Mouse (Mus musculus): ENCODE measurements around the gene Asap3. TPM values are rescaled to one million over a fixed set of nuclear protein-coding genes. Genes with fewer than 3 reads are reported as not detected.

Gene Asap3
- polyA plus RNA-seq, 1 experiment from 2014 or later, result 8.1 TPM

GRCm38 (mm10) chr4:136246568-136246969, 40.4 kb downstream of the Asap3 start:
- 4% methylated on average over 12 of the region's 12 CpGs for WGBS
- Histone ChIP-seq H3K27ac (no peak overlapping the region), H3K4me1 (peaks cover 42% of the 10 kb centered on the region), H3K27me3 (peaks cover 56% of the 10 kb centered on the region), H3K9ac (no peak overlapping the region), H3K36me3 (no peaks in the 10 kb centered on the region), H3K4me2 (peak overlapping the region; percentile 92), H3K9me3 (no peaks in the 10 kb centered on the region), H3K4me3 (peak overlapping the region; percentile 49; the same call in 1 of the 2 replicates)
- no peak for ATAC-seq (ENCODE audit: borderline replicate concordance, extremely low read depth, low FRiP score, low TSS enrichment)

- H3K4me2 ChIP-seq, result peak overlapping the region; percentile 92
- peak overlapping the region; percentile 1; the same call in 1 of the 2 replicates for H3K27ac ChIP-seq
- peak overlapping the region; percentile 49 for H3K4me3 ChIP-seq
- no peaks in the 10 kb centered on the region for H3K36me3 ChIP-seq
- H3K27me3 ChIP-seq, result peaks cover 61% of the 10 kb centered on the region
- WGBS, result 2% methylated on average over 14 of the region's 14 CpGs
- no peaks in the 10 kb centered on the region for H3K9me3 ChIP-seq
- ATAC-seq (ENCODE audit: borderline replicate concordance, extremely low read depth, low FRiP score, low TSS enrichment), result no peak
- peaks cover 42% of the 10 kb centered on the region for H3K4me1 ChIP-seq
- H3K9ac ChIP-seq, result no peak overlapping the region
These were observed 41.2 kb downstream of the Asap3 start for GRCm38 (mm10) chr4:136247386-136247728.

GRCm38 (mm10) chr4:136247729-136248463, 41.7 kb downstream of the Asap3 start, which contains the start of gene Tcea3:
Gene Tcea3 (plus strand): TSS chr4:136247729.
- peak within 1 kb of the TSS; percentile 49 for H3K4me3 ChIP-seq
- peak within 1 kb of the TSS; percentile 34 for H3K9ac ChIP-seq
- H3K36me3 ChIP-seq, result no peaks in the 10 kb centered on the region
- H3K4me2 ChIP-seq, result peak within 1 kb of the TSS; percentile 92
- H3K27ac ChIP-seq, result peak within 1 kb of the TSS; percentile 37
- WGBS, result under 1% methylated on average over 46 of the region's 46 CpGs
- peaks cover 42% of the 10 kb centered on the region for H3K4me1 ChIP-seq
- peaks cover 63% of the 10 kb centered on the region for H3K27me3 ChIP-seq
- ATAC-seq (ENCODE audit: borderline replicate concordance, extremely low read depth, low FRiP score, low TSS enrichment), result peak; percentile 43
- no peaks in the 10 kb centered on the region for H3K9me3 ChIP-seq

- Histone ChIP-seq H3K27me3 (peaks cover 63% of the 10 kb centered on the region), H3K9me3 (no peaks in the 10 kb centered on the region), H3K36me3 (no peaks in the 10 kb centered on the region), H3K4me3 (peak overlapping the region; percentile 49), H3K9ac (peak overlapping the region; percentile 34), H3K4me1 (peaks cover 42% of the 10 kb centered on the region), H3K4me2 (peak overlapping the region; percentile 92), H3K27ac (peak overlapping the region; percentile 37)
- ATAC-seq (ENCODE audit: borderline replicate concordance, extremely low read depth, low FRiP score, low TSS enrichment), result no peak
- 2% methylated on average over 37 of the region's 37 CpGs for whole genome bisulfite sequencing
These were observed 42.5 kb downstream of the Asap3 start for GRCm38 (mm10) chr4:136248464-136249331.

GRCm38 (mm10) chr4:136249332-136249647, 43.1 kb downstream of the Asap3 start:
- peaks cover 63% of the 10 kb centered on the region for H3K27me3 ChIP-seq
- H3K9me3 ChIP-seq, result no peaks in the 10 kb centered on the region
- H3K4me2 ChIP-seq, result peak overlapping the region; percentile 92
- WGBS, result 9% methylated on average over 11 of the region's 11 CpGs
- H3K4me1 ChIP-seq, result peaks cover 42% of the 10 kb centered on the region
- peak overlapping the region; percentile 49 for H3K4me3 ChIP-seq
- H3K27ac ChIP-seq, result peak overlapping the region; percentile 12; the same call in 1 of the 2 replicates
- H3K36me3 ChIP-seq, result no peaks in the 10 kb centered on the region
- no peak for ATAC-seq (ENCODE audit: borderline replicate concordance, extremely low read depth, low FRiP score, low TSS enrichment)
- H3K9ac ChIP-seq, result no peak overlapping the region

GRCm38 (mm10) chr4:136249780-136250179, 43.6 kb downstream of the Asap3 start:
- WGBS, result 19% methylated on average over 9 of the region's 9 CpGs
- peaks cover 42% of the 10 kb centered on the region for H3K4me1 ChIP-seq
- H3K27me3 ChIP-seq, result peaks cover 63% of the 10 kb centered on the region
- no peak overlapping the region for H3K9ac ChIP-seq
- H3K27ac ChIP-seq, result peak overlapping the region; percentile 12; the same call in 1 of the 2 replicates
- H3K4me2 ChIP-seq, result peak overlapping the region; percentile 92
- H3K36me3 ChIP-seq, result no peaks in the 10 kb centered on the region
- no peaks in the 10 kb centered on the region for H3K9me3 ChIP-seq
- peak; percentile 30; the same call in 1 of the 2 replicates for ATAC-seq (ENCODE audit: borderline replicate concordance, extremely low read depth, low FRiP score, low TSS enrichment)
- H3K4me3 ChIP-seq, result 0 out of 2 replicates have a peak overlapping the region, but pooled peaks have one; percentile 49

GRCm38 (mm10) chr4:136255919-136256318, 49.8 kb downstream of the Asap3 start:
- no peaks in the 10 kb centered on the region for H3K36me3 ChIP-seq
- peaks cover 10% of the 10 kb centered on the region for H3K4me1 ChIP-seq
- H3K4me3 ChIP-seq, result no peak overlapping the region
- H3K4me2 ChIP-seq, result no peak overlapping the region
- H3K27me3 ChIP-seq, result peaks cover 10% of the 10 kb centered on the region; the same call in 1 of the 2 replicates
- no peak overlapping the region for H3K27ac ChIP-seq
- no peak for ATAC-seq (ENCODE audit: borderline replicate concordance, extremely low read depth, low FRiP score, low TSS enrichment)
- H3K9ac ChIP-seq, result no peak overlapping the region
- H3K9me3 ChIP-seq, result no peaks in the 10 kb centered on the region
- WGBS, result 13% methylated on average over 6 of the region's 6 CpGs

GRCm38 (mm10) chr4:136256696-136257095, 50.5 kb downstream of the Asap3 start:
- Histone ChIP-seq H3K4me2 (no peak overlapping the region), H3K9ac (no peak overlapping the region), H3K36me3 (no peaks in the 10 kb centered on the region), H3K4me3 (no peak overlapping the region), H3K9me3 (no peaks in the 10 kb centered on the region), H3K27ac (no peak overlapping the region), H3K4me1 (peaks cover 17% of the 10 kb centered on the region), H3K27me3 (peaks cover 7% of the 10 kb centered on the region; the same call in 1 of the 2 replicates)
- ATAC-seq (ENCODE audit: borderline replicate concordance, extremely low read depth, low FRiP score, low TSS enrichment), result no peak
- WGBS, result 61% methylated on average over 10 of the region's 10 CpGs

- Histone ChIP-seq H3K27me3 (no peaks in the 10 kb centered on the region), H3K36me3 (no peaks in the 10 kb centered on the region), H3K4me3 (no peak overlapping the region), H3K4me2 (no peak overlapping the region), H3K9me3 (no peaks in the 10 kb centered on the region), H3K9ac (no peak overlapping the region), H3K4me1 (peaks cover 24% of the 10 kb centered on the region), H3K27ac (no peak overlapping the region)
- 54% methylated on average over 3 of the region's 3 CpGs for WGBS
- no peak for ATAC-seq (ENCODE audit: borderline replicate concordance, extremely low read depth, low FRiP score, low TSS enrichment)
These were observed 53.8 kb downstream of the Asap3 start for GRCm38 (mm10) chr4:136259916-136260315.

- Histone ChIP-seq H3K4me3 (no peak overlapping the region), H3K4me2 (no peak overlapping the region), H3K36me3 (no peaks in the 10 kb centered on the region), H3K4me1 (peaks cover 24% of the 10 kb centered on the region), H3K27ac (peak overlapping the region; percentile 54), H3K27me3 (no peaks in the 10 kb centered on the region), H3K9ac (no peak overlapping the region), H3K9me3 (no peaks in the 10 kb centered on the region)
- 28% methylated on average over 10 of the region's 10 CpGs for WGBS
- ATAC-seq (ENCODE audit: borderline replicate concordance, extremely low read depth, low FRiP score, low TSS enrichment), result peak; percentile 86
These were observed 54.5 kb downstream of the Asap3 start for GRCm38 (mm10) chr4:136260491-136261180.

GRCm38 (mm10) chr4:136261912-136262311, 55.7 kb downstream of the Asap3 start:
- Histone ChIP-seq H3K4me2 (no peak overlapping the region), H3K36me3 (no peaks in the 10 kb centered on the region), H3K9ac (no peak overlapping the region), H3K4me1 (peaks cover 24% of the 10 kb centered on the region), H3K4me3 (no peak overlapping the region), H3K9me3 (no peaks in the 10 kb centered on the region), H3K27ac (no peak overlapping the region; the same call in 1 of the 2 replicates), H3K27me3 (no peaks in the 10 kb centered on the region)
- WGBS, result 46% methylated on average over 10 of the region's 10 CpGs
- no peak for ATAC-seq (ENCODE audit: borderline replicate concordance, extremely low read depth, low FRiP score, low TSS enrichment)

All from lung, embryonic 15.5 days (tissue).